Mouse (Mus musculus) adrenal gland, postnatal 36 days (tissue): ENCODE measurements around the gene 2700081O15Rik. TPM values are rescaled to one million over a fixed set of nuclear protein-coding genes. Genes with fewer than 3 reads are reported as not detected.

Experiments
- microRNA-seq: library from miRNA; unstranded; fragments of <30 nt; microRNA quantifications from one replicate; pipeline ENCODE4 v1.2.0, GENCODE M21; 2021
- total RNA-seq, 2 experiments: library from RNA; stranded (reverse); gene quantifications; 2 replicates each; pipeline ENCODE4 v1.2.3; 2021

Gene 2700081O15Rik
- total RNA-seq, 2 experiments from 2014 or later: 22.0 to 23.7 TPM

Small RNA genes lying within 50 kb of the gene (microRNA-seq; reads per million reads assigned to microRNA genes)
- gene Mir6991: not detected

Other genes with a start within 250 kb of the 2700081O15Rik start
- gene Otub1, start 211.3 kb upstream of the 2700081O15Rik start, total RNA-seq: 100 to 1,000 TPM; 118 to 130 TPM
- 1,000 to 10,000 TPM; 1,022 to 1,091 TPM for gene Cox8a, start 200.0 kb upstream of the 2700081O15Rik start, total RNA-seq
- 10 to 100 TPM; 18.6 to 25.6 TPM for gene Naa40, start 176.4 kb upstream of the 2700081O15Rik start, total RNA-seq
- 1 to 10 TPM; 2.0 to 4.4 TPM for gene Rcor2, start 150.3 kb upstream of the 2700081O15Rik start, total RNA-seq
- 10 to 100 TPM; 71.9 to 76.4 TPM for gene Mark2, start 75.8 kb upstream of the 2700081O15Rik start, total RNA-seq
- gene Spindoc, start 34.6 kb upstream of the 2700081O15Rik start, total RNA-seq: 10 to 100 TPM; 20.4 to 23.8 TPM
- 100 to 1,000 TPM; 138 to 141 TPM for gene Rtn3, start 65.7 kb downstream of the 2700081O15Rik start, total RNA-seq
- 100 to 1,000 TPM in 1 of 2 experiments, 10 to 100 TPM in 1; 98.3 to 159 TPM for gene Atl3, start 76.4 kb downstream of the 2700081O15Rik start, total RNA-seq
- gene Pla2g16, start 139.8 kb downstream of the 2700081O15Rik start, total RNA-seq: 10 to 100 TPM; 54.2 to 78.7 TPM
- 10 to 100 TPM; 21.0 to 38.8 TPM for gene Lgals12, start 189.6 kb downstream of the 2700081O15Rik start, total RNA-seq
- under 1 TPM; 0.26 to 0.70 TPM for gene Hrasls5, start 194.9 kb downstream of the 2700081O15Rik start, total RNA-seq